Mouse (Mus musculus) neural tube, embryonic 15.5 days (tissue): Measurements from ENCODE around the gene Ifna1. TPM values are rescaled to one million over a fixed set of nuclear protein-coding genes. Genes with fewer than 3 reads are reported as not detected.

Source experiments
- ATAC-seq: fragments of 200-750 bp; cut with Nextera tagmentation; 2 replicates; pipeline ENCODE4 v1.8.0; 2017; ENCODE audit warnings: mild to moderate bottlenecking, moderate TSS enrichment, moderate library complexity; ENCODE audit not compliant: low FRiP score
- H3K27ac ChIP-seq: fragments of 300-500 bp; sonication (generic); replicated peaks from 2 replicates; pipeline ENCODE4 v1.5.1; 2015; ENCODE audit warnings: mild to moderate bottlenecking, inconsistent platforms
- H3K27me3 ChIP-seq: fragments of 300-500 bp; sonication (generic); replicated peaks from 2 replicates; pipeline ENCODE4 v1.6.1; 2015; ENCODE audit warnings: inconsistent platforms
- H3K36me3 ChIP-seq: fragments of 300-500 bp; sonication (generic); 2 replicates; pipeline ENCODE4 v1.6.1; 2015; ENCODE audit warnings: inconsistent platforms
- H3K4me1 ChIP-seq: fragments of 300-500 bp; sonication (generic); 2 replicates; pipeline ENCODE4 v1.6.1; 2015; ENCODE audit warnings: inconsistent platforms
- H3K4me2 ChIP-seq: fragments of 300-500 bp; sonication (generic); 2 replicates; pipeline ENCODE4 v1.6.1; 2015; ENCODE audit warnings: inconsistent platforms, mild to moderate bottlenecking, moderate library complexity
- H3K4me3 ChIP-seq: fragments of 300-500 bp; sonication (generic); replicated peaks from 2 replicates; pipeline ENCODE4 v1.5.1; 2015; ENCODE audit warnings: mild to moderate bottlenecking, inconsistent platforms
- H3K9ac ChIP-seq: fragments of 300-500 bp; sonication (generic); replicated peaks from 2 replicates; pipeline ENCODE4 v1.6.1; 2015; ENCODE audit warnings: mild to moderate bottlenecking, inconsistent platforms
- H3K9me3 ChIP-seq: fragments of 300-500 bp; sonication (generic); replicated peaks from 2 replicates; pipeline ENCODE4 v1.6.1; 2016; ENCODE audit warnings: inconsistent platforms
- WGBS: fragments of 180-500 bp; shearing (Covaris S2); methylation state at CpG from one replicate; pipeline ENCODE4 v1.1.7; 2015; ENCODE audit warnings: mixed read lengths; 5-methylcytosine and 5-hydroxymethylcytosine counted together
- polyA plus RNA-seq: library from polyadenylated mRNA; unstranded; fragments of >200 nt; fragmentation: Nextera tagmentation; extraction: Ambion mirVana; gene quantifications from 2 replicates; pipeline ENCODE4 v1.2.1, GENCODE M21; 2015

Ifna1 gene
- polyA plus RNA-seq, 1 experiment from 2014 or later, result not detected

DNA sequence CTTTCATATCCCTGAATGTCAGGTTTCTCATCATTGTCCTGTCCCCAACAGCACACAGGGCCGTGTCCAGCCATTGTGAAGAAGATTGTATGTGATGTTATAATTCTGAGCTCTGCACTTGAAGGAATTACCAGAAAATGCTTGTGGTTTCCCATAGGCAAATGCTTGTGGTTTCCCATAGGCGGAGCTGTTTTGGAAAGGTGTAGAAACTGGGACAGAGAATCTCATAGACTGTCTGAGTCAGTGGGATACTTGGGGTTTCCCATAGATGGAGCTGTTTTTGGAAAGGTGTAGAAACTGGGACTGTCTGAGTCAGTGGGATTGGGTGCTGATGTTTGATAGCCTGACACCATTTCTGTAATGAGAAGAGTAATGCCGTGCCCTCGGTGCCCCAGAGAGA lies 26.6 kb downstream of the Ifna1 start:
- Histone ChIP-seq H3K36me3 (no peaks in the 10 kb centered on the region), H3K4me3 (no peak overlapping the region)
- WGBS, result 87% methylated on average over 4 of the region's 4 CpGs

DNA sequence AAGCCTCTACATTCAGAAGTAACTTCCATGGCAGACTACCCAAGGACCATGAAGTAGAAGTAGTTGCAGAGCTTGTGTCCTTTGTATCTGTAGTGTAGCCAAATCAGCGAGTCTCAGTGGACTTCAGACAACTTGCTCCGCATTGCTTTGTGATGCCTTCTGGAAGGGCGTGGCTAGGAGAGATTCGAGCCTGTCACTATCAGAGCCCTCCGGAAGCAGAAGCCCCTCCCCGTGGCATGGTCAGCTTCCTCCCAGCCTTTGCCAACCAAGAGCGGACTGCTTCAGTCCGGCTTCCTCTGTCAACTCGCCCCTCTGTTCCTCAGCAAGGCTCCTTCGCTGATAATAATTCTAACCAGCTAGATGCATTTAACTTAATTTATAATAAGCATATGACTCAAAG lies 28.4 kb downstream of the Ifna1 start:
- no peak overlapping the region for H3K9ac ChIP-seq
- H3K9me3 ChIP-seq, result no peaks in the 10 kb centered on the region
- no peaks in the 10 kb centered on the region for H3K4me1 ChIP-seq
- no peak overlapping the region for H3K4me3 ChIP-seq
- no peak for ATAC-seq
- 50% methylated on average over 10 of the region's 10 CpGs for WGBS
- H3K4me2 ChIP-seq, result no peak overlapping the region
- no peak overlapping the region for H3K27ac ChIP-seq
- H3K27me3 ChIP-seq, result no peaks in the 10 kb centered on the region
- no peaks in the 10 kb centered on the region for H3K36me3 ChIP-seq

More for the DNA sequence above, 26.6 kb downstream of the Ifna1 start:
- H3K27ac ChIP-seq, result no peak overlapping the region
- no peaks in the 10 kb centered on the region for H3K9me3 ChIP-seq
- no peak overlapping the region for H3K9ac ChIP-seq
- H3K27me3 ChIP-seq, result no peaks in the 10 kb centered on the region
- no peak overlapping the region for H3K4me2 ChIP-seq
- no peaks in the 10 kb centered on the region for H3K4me1 ChIP-seq
- no peak for ATAC-seq

DNA sequence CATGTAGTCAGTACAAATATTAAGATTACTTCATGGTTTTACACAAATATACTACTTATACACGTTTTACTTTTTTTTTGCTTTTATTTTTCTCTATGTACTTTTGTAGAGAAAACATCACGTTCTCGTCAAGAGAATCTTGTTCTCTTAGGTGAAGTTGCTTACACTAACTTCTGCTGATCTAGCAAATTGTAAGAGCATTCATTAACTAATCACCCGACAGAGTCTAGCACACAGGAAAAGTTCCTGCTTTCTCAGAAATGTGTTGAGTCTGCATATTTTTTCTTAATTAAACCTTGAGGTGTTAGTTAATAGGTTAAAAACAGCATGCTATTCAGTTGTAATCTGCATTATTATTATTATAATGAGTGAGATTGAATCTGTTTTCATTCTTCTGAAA lies 28.9 kb downstream of the Ifna1 start:
- ATAC-seq, result no peak
- no peak overlapping the region for H3K27ac ChIP-seq
- H3K9ac ChIP-seq, result no peak overlapping the region
- no peaks in the 10 kb centered on the region for H3K9me3 ChIP-seq
- H3K27me3 ChIP-seq, result no peaks in the 10 kb centered on the region
- no peaks in the 10 kb centered on the region for H3K36me3 ChIP-seq
- H3K4me2 ChIP-seq, result no peak overlapping the region
- WGBS, result 77% methylated on average over 4 of the region's 4 CpGs
- H3K4me3 ChIP-seq, result no peak overlapping the region
- H3K4me1 ChIP-seq, result no peaks in the 10 kb centered on the region

DNA sequence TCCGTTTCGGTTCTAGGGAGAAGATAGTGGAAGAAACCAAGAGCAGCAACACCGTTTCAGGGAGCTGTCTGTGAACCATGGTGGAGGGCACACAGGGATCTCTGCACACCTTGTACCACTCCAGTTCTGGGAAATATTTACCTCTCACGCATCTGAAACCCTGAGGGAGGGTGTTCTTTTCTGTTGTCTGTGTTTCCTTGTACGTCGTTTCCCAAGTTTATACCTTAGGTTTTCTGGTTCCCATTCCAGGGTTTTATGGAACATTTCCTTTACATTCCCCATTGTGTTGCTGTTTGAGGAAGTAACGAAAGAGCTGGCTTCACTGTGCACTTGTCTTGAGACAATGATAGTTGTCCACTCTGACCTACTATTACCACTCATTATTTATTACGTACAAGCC lies 30.2 kb downstream of the Ifna1 start, which contains the start of gene Ifne:
TSS of gene Ifne (minus strand) at position 101 of the 400 bp plus-strand sequence.
- H3K36me3 ChIP-seq, result no peaks in the 10 kb centered on the region
- no peak within 1 kb of the TSS for H3K27ac ChIP-seq
- H3K4me3 ChIP-seq, result no peak within 1 kb of the TSS
- no peak for ATAC-seq
- H3K9me3 ChIP-seq, result no peaks in the 10 kb centered on the region
- 77% methylated on average over 8 of the region's 8 CpGs for WGBS
- no peak within 1 kb of the TSS for H3K4me2 ChIP-seq
- no peak within 1 kb of the TSS for H3K9ac ChIP-seq
- no peaks in the 10 kb centered on the region for H3K4me1 ChIP-seq
- no peaks in the 10 kb centered on the region for H3K27me3 ChIP-seq

DNA sequence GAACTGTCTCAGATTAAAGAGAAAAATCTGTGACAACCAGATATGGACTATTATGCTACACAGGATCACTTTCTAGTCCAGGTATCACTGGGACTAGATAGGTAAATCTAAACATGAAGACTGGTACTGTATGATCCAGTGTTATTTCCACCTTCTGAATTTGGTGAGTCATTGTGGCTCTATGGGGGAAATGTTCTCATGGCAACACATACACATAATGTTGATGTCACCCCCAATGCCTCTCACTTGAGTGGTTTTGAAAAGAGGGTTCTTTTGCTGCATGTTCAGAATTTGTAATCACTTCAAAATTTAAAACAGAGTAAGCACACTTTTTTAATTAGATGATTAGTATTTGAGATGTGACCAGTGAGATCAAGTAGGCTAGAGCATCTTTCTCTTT lies 38.3 kb downstream of the Ifna1 start:
- no peaks in the 10 kb centered on the region for H3K36me3 ChIP-seq
- no peak for ATAC-seq
- H3K9me3 ChIP-seq, result no peaks in the 10 kb centered on the region
- no peak overlapping the region for H3K4me3 ChIP-seq
- no peak overlapping the region for H3K27ac ChIP-seq
- H3K27me3 ChIP-seq, result no peaks in the 10 kb centered on the region
- no peak overlapping the region for H3K4me2 ChIP-seq
- H3K9ac ChIP-seq, result no peak overlapping the region
- H3K4me1 ChIP-seq, result no peaks in the 10 kb centered on the region

DNA sequence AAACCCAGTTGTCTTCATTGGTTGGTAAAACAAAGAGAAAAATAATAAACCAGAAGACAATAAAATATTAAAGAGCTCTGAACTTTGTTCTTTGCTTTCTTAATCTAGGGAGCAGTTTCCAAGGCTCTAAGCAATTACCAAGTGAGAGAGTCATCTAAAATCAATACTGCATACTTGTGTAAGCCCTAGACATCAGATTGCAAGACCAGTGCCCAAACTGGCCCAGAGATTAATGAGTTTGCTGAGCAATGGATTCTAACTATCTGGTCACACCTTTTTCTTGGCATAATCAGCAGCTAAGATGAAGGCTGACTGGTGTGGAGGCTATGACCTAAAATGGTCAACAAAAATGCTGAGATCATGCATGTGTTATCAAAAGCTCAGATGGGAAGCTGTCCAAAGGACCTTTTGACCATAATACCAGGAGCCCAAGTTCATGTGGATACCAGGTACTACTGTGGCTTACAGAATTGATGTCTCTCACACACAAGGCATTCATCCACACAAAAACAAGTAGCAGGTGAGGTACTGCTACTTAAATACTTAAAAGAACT lies 43.4 kb downstream of the Ifna1 start:
- Histone ChIP-seq H3K9me3 (no peaks in the 10 kb centered on the region), H3K4me3 (no peak overlapping the region), H3K4me1 (no peaks in the 10 kb centered on the region), H3K9ac (no peak overlapping the region), H3K4me2 (no peak overlapping the region), H3K27ac (no peak overlapping the region), H3K27me3 (no peaks in the 10 kb centered on the region), H3K36me3 (no peaks in the 10 kb centered on the region)
- no peak for ATAC-seq

Other genes with a start within 250 kb of the Ifna1 start
- gene Ifna12, start 246.7 kb upstream of the Ifna1 start, polyA plus RNA-seq, result not detected in 2 replicates
- gene C87499, start 215.7 kb upstream of the Ifna1 start, polyA plus RNA-seq, result not detected in 2 replicates
- gene Ifna13, start 205.6 kb upstream of the Ifna1 start, polyA plus RNA-seq, result not detected in 2 replicates
- not detected in 2 replicates for gene Ifna16, start 173.2 kb upstream of the Ifna1 start, polyA plus RNA-seq
- not detected in 2 replicates for gene Ifna2, start 166.2 kb upstream of the Ifna1 start, polyA plus RNA-seq
- not detected in 2 replicates for gene Ifnab, start 158.7 kb upstream of the Ifna1 start, polyA plus RNA-seq
- 1.0 and 1.4 TPM in 2 replicates for gene Gm26566, start 128.3 kb upstream of the Ifna1 start, polyA plus RNA-seq
- 95.7 and 97.8 TPM in 2 replicates for gene Klhl9, start 127.6 kb upstream of the Ifna1 start, polyA plus RNA-seq
- not detected in 2 replicates for gene Gm13271, start 95.2 kb upstream of the Ifna1 start, polyA plus RNA-seq
- gene Gm13283, start 90.0 kb upstream of the Ifna1 start, polyA plus RNA-seq, result 0.18 TPM in 1 of 2 replicates, not detected in the other
- gene Gm13290, start 76.3 kb upstream of the Ifna1 start, polyA plus RNA-seq, result not detected in 2 replicates
- not detected in 2 replicates for gene Gm13289, start 73.2 kb upstream of the Ifna1 start, polyA plus RNA-seq
- not detected in 2 replicates for gene Gm13272, start 70.2 kb upstream of the Ifna1 start, polyA plus RNA-seq
- not detected in 2 replicates for gene Ifnz, start 68.0 kb upstream of the Ifna1 start, polyA plus RNA-seq
- not detected in 2 replicates for gene Gm13276, start 64.4 kb upstream of the Ifna1 start, polyA plus RNA-seq
- not detected in 2 replicates for gene Gm13277, start 61.5 kb upstream of the Ifna1 start, polyA plus RNA-seq
- not detected in 2 replicates for gene Gm13278, start 58.5 kb upstream of the Ifna1 start, polyA plus RNA-seq
- not detected in 2 replicates for gene Gm13275, start 55.6 kb upstream of the Ifna1 start, polyA plus RNA-seq
- not detected in 2 replicates for gene Gm13279, start 52.7 kb upstream of the Ifna1 start, polyA plus RNA-seq
- 0.38 TPM in 1 of 2 replicates, not detected in the other for gene Gm13285, start 50.4 kb upstream of the Ifna1 start, polyA plus RNA-seq
- gene Gm13287, start 46.8 kb upstream of the Ifna1 start, polyA plus RNA-seq, result not detected in 2 replicates
- gene Gm13288, start 44.6 kb upstream of the Ifna1 start, polyA plus RNA-seq, result not detected in 2 replicates
- not detected in 2 replicates for gene Ifna7, start 33.9 kb upstream of the Ifna1 start, polyA plus RNA-seq
- gene Ifna11, start 30.1 kb upstream of the Ifna1 start, polyA plus RNA-seq, result not detected in 2 replicates
- not detected in 2 replicates for gene Ifna6, start 22.7 kb upstream of the Ifna1 start, polyA plus RNA-seq
- gene Ifna5, start 14.6 kb upstream of the Ifna1 start, polyA plus RNA-seq, result not detected in 2 replicates
- gene Ifna4, start 8.2 kb upstream of the Ifna1 start, polyA plus RNA-seq, result not detected in 2 replicates
- not detected in 2 replicates for gene Ifne, start 30.1 kb downstream of the Ifna1 start, polyA plus RNA-seq